Mouse (Mus musculus): ENCODE data around the gene 2200002J24Rik. TPM values are rescaled to one million over a fixed set of nuclear protein-coding genes. Genes with fewer than 3 reads are reported as not detected.
A peak's percentile ranks its signal among the peaks of the same experiment; 100 is the strongest.

2200002J24Rik gene
- not detected in 2 replicates for polyA plus RNA-seq (2015; fragmentation: Nextera tagmentation; extraction: Ambion mirVana)

GRCm38 (mm10) chr7:30698589-30698988, at the start of gene 2200002J24Rik:
Gene 2200002J24Rik (plus strand): TSS chr7:30698926.
- no peaks in the 10 kb centered on the region for H3K36me3 ChIP-seq (ENCODE audit: poor library complexity, severe bottlenecking)
- ATAC-seq = no peak
- no peak within 1 kb of the TSS for H3K4me3 ChIP-seq
- no peak within 1 kb of the TSS for H3K4me2 ChIP-seq
- 40% methylated on average over 9 of the region's 9 CpGs for WGBS
- H3K9ac ChIP-seq = no peak within 1 kb of the TSS
- 0 out of 2 replicates have a peak, but pooled peaks cover 7% of the 10 kb centered on the region for H3K27me3 ChIP-seq
- H3K27ac ChIP-seq = no peak within 1 kb of the TSS
- no peaks in the 10 kb centered on the region for H3K9me3 ChIP-seq (replicated peaks)
- H3K4me1 ChIP-seq = no peaks in the 10 kb centered on the region

DNA sequence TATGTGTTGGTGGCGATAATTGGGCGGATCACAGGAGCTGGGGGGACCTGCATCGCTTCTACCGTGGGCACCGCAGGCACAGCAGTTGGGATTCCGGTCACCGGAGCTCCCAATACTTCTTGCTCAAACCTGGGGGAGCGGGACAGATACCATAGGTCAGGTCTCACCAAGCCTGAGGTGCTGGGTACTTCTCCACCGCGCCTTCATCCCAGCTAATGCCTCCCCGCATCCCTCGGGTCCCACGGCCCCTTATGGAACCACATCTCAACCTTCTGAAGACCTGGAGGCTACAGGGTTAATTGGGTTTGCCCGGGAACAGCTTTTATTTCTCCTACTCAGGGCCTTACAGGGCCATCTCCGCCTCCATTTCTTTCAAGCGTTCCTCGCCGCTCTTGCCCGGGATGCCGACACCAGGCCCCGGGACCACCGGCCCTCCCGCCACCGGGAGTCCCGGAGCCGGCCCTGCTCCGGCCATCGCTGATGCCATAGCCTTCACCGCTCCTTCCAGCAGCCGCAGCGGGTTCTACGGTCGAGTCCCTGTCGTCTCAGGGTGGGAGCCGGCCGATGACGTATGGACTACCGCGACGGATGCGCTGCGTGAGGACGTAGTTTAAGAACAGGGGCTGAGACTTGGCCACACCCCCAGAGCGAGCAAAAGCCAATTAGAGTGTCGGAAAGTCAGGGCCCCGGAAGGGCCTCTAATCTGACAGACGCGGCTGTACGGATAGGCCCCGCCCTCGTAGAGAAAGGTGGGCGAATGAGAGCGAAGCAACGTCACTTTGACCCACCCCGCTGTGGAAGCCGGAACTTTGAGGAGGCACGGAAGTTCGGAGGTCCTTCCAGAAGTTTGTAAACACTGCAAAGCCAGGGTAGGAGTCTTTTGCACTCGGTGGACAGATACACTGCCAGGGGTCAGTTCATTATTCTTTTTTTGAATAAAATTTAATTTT, 48.9 kb upstream of the 2200002J24Rik start, which contains the start of gene Rbm42:
TSS of gene Rbm42 (minus strand) at position 727 of the 950 bp plus-strand sequence.
- peak within 1 kb of the TSS; percentile 75 for H3K4me3 ChIP-seq
- H3K27me3 ChIP-seq = no peaks in the 10 kb centered on the region
- H3K9ac ChIP-seq = peak within 1 kb of the TSS; percentile 90
- H3K27ac ChIP-seq = 0 out of 2 replicates have a peak within 1 kb of the TSS, but pooled peaks have one; percentile 52
- 1% methylated on average over 59 of the region's 59 CpGs for WGBS
- peaks cover 71% of the 10 kb centered on the region for H3K36me3 ChIP-seq (ENCODE audit: poor library complexity, severe bottlenecking)
- ATAC-seq = peak; percentile 100
- H3K4me1 ChIP-seq = peaks cover 16% of the 10 kb centered on the region
- H3K9me3 ChIP-seq (replicated peaks) = no peaks in the 10 kb centered on the region
- H3K4me2 ChIP-seq = peak within 1 kb of the TSS; percentile 94

DNA sequence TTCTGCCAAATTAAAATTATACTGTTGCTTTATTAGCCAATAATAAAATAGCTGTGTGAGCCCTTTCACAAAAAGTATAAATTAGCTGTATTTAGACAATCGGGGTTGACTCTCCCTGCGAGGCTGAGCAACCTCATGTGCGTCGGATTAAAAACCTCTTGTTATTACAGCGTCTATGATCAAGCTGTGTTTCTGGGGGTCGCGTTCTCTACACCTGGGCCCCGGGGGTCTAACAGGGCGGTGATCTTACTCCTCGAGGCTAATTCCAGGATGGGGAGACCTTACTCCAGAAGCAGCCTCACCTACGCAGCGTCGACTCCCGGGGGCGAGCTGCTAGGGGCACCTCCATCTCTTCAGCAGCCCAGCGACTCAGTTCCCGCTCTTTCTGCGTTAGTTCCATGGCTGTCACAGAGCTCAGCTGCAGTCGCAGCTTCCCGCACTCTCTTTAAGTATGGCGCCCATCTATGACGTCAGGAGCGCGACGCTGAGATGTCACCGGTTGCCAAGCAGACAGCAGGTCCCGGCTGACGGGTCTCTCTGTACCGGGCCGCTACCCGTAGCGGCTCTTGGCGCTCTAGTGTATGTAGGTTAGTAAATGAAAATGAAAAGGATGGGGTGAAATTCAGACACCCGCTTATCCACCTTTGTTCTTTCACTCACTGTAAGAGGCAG, 34.1 kb upstream of the 2200002J24Rik start, which contains the start of gene Haus5:
TSS of gene Haus5 (minus strand) at position 466 of the 672 bp plus-strand sequence.
- under 1% methylated on average over 34 of the region's 34 CpGs for WGBS
- Histone ChIP-seq H3K4me3 (peak within 1 kb of the TSS; percentile 59), H3K4me2 (peak within 1 kb of the TSS; percentile 80), H3K27ac (0 out of 2 replicates have a peak within 1 kb of the TSS, but pooled peaks have one; percentile 8), H3K36me3 (ENCODE audit: poor library complexity, severe bottlenecking) (peaks cover 33% of the 10 kb centered on the region), H3K27me3 (peaks cover 6% of the 10 kb centered on the region; the same call in 1 of the 2 replicates), H3K4me1 (peaks cover 10% of the 10 kb centered on the region), H3K9ac (peak within 1 kb of the TSS; percentile 71), H3K9me3 (replicated peaks) (no peaks in the 10 kb centered on the region)
- ATAC-seq = peak; percentile 97

- Histone ChIP-seq H3K4me2 (peak overlapping the region; percentile 80), H3K4me1 (peaks cover 10% of the 10 kb centered on the region), H3K9ac (peak overlapping the region; percentile 71), H3K9me3 (replicated peaks) (no peaks in the 10 kb centered on the region), H3K36me3 (ENCODE audit: poor library complexity, severe bottlenecking) (peaks cover 26% of the 10 kb centered on the region), H3K27ac (no peak overlapping the region), H3K27me3 (peaks cover 6% of the 10 kb centered on the region; the same call in 1 of the 2 replicates), H3K4me3 (peak overlapping the region; percentile 59)
- WGBS = 9% methylated on average over 11 of the region's 11 CpGs
- ATAC-seq = peak; percentile 73
These were observed 33.4 kb upstream of the 2200002J24Rik start for GRCm38 (mm10) chr7:30665321-30665720.

DNA sequence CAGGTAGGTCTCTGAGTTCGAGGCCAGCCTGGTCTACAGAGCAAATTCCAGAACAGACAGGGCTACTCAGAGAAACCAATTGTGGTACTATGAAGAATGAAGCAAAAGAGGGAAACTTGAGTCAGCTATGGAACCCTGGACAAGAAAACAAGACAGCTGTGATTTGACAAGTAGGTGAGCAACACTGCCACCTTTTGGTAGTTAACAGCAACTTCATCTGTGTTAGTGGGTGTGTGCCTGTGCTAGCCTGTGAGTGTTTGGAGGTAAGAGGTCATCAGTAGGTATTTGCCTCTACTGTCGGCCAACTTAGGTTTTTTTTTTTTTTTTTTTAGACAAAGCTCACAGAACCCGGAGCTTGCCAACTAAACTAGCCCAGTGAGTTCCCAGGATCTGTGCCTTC, 29.5 kb upstream of the 2200002J24Rik start:
- 47% methylated on average over 3 of the region's 3 CpGs for WGBS
- no peak for ATAC-seq
- Histone ChIP-seq H3K9me3 (replicated peaks) (no peaks in the 10 kb centered on the region), H3K4me3 (no peak overlapping the region), H3K9ac (no peak overlapping the region), H3K36me3 (ENCODE audit: poor library complexity, severe bottlenecking) (no peaks in the 10 kb centered on the region), H3K4me1 (peaks cover 9% of the 10 kb centered on the region), H3K27ac (no peak overlapping the region), H3K27me3 (peaks cover 6% of the 10 kb centered on the region; the same call in 1 of the 2 replicates), H3K4me2 (no peak overlapping the region)

GRCm38 (mm10) chr7:30671480-30671879, 27.2 kb upstream of the 2200002J24Rik start, which contains the start of gene Pmis2:
Gene Pmis2 (minus strand): TSS chr7:30671605.
- H3K36me3 ChIP-seq (ENCODE audit: poor library complexity, severe bottlenecking) = no peaks in the 10 kb centered on the region
- H3K27ac ChIP-seq = no peak within 1 kb of the TSS
- no peaks in the 10 kb centered on the region for H3K4me1 ChIP-seq
- WGBS = 74% methylated on average over 9 of the region's 9 CpGs
- no peak within 1 kb of the TSS for H3K4me2 ChIP-seq
- no peak for ATAC-seq
- no peak within 1 kb of the TSS for H3K4me3 ChIP-seq
- no peak within 1 kb of the TSS for H3K9ac ChIP-seq
- no peaks in the 10 kb centered on the region for H3K9me3 ChIP-seq (replicated peaks)
- peaks cover 6% of the 10 kb centered on the region; the same call in 1 of the 2 replicates for H3K27me3 ChIP-seq

- H3K36me3 ChIP-seq (ENCODE audit: poor library complexity, severe bottlenecking) = no peaks in the 10 kb centered on the region
- no peak overlapping the region for H3K4me3 ChIP-seq
- no peak overlapping the region for H3K27ac ChIP-seq
- WGBS = 59% methylated on average over 5 of the region's 5 CpGs
- peaks cover 5% of the 10 kb centered on the region; the same call in 1 of the 2 replicates for H3K27me3 ChIP-seq
- no peaks in the 10 kb centered on the region for H3K4me1 ChIP-seq
- H3K9me3 ChIP-seq (replicated peaks) = no peaks in the 10 kb centered on the region
- no peak overlapping the region for H3K9ac ChIP-seq
- ATAC-seq = no peak
- no peak overlapping the region for H3K4me2 ChIP-seq
These were observed 20.3 kb upstream of the 2200002J24Rik start for GRCm38 (mm10) chr7:30678263-30678975.

DNA sequence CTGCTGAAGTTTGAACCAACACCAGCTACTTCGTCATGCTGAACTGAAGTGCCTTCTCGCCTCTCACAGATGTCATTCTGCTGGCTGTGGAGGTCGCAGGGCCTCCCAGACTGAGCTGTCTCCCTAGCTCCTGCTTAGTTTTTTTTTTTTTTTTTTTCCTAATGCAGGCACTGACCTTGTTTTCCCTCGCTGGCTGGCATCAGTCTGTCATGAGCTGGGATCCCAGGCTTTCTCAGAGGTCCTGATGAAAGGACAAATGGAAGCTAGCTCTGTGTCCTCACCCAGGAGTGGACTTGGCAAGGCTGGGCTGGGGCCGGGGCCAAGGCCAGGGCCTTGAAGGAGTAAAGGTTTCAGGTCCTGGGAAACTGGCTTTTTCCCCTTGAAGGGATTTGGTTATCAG, 16.8 kb upstream of the 2200002J24Rik start:
- no peaks in the 10 kb centered on the region for H3K9me3 ChIP-seq (replicated peaks)
- no peak for ATAC-seq
- H3K4me1 ChIP-seq = no peaks in the 10 kb centered on the region
- H3K27ac ChIP-seq = no peak overlapping the region
- H3K4me2 ChIP-seq = no peak overlapping the region
- 70% methylated on average over 5 of the region's 5 CpGs for WGBS
- H3K4me3 ChIP-seq = no peak overlapping the region
- no peak overlapping the region for H3K9ac ChIP-seq
- no peaks in the 10 kb centered on the region for H3K36me3 ChIP-seq (ENCODE audit: poor library complexity, severe bottlenecking)
- peaks cover 10% of the 10 kb centered on the region for H3K27me3 ChIP-seq

GRCm38 (mm10) chr7:30683425-30683824, 15.3 kb upstream of the 2200002J24Rik start:
- Histone ChIP-seq H3K36me3 (ENCODE audit: poor library complexity, severe bottlenecking) (no peaks in the 10 kb centered on the region), H3K27me3 (peaks cover 23% of the 10 kb centered on the region), H3K9me3 (replicated peaks) (no peaks in the 10 kb centered on the region), H3K9ac (no peak overlapping the region), H3K4me2 (no peak overlapping the region), H3K27ac (no peak overlapping the region), H3K4me3 (no peak overlapping the region), H3K4me1 (no peaks in the 10 kb centered on the region)
- WGBS = 84% methylated on average over 2 of the region's 2 CpGs
- no peak for ATAC-seq

DNA sequence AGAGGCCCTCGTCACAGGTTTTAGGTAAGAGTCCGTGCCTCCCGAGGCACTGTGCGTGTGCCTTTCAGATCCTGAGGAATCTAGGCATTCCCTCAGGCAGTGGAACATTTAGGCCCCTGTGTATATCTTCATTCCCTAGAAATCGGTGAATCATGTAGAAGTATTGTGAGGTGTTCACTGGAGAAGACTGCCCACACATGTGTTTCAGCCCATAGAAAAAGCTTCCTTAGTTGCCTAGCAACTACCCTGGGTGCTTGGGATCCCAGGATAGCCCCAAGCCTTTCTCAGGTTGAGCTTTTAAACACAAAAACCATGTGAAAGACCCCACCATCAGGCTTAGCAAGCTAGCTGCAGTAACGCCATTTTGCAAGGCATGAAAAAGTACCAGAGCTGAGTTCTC, 10.4 kb upstream of the 2200002J24Rik start:
- H3K9me3 ChIP-seq (replicated peaks) = no peaks in the 10 kb centered on the region
- no peaks in the 10 kb centered on the region for H3K4me1 ChIP-seq
- no peaks in the 10 kb centered on the region for H3K36me3 ChIP-seq (ENCODE audit: poor library complexity, severe bottlenecking)
- H3K4me2 ChIP-seq = no peak overlapping the region
- ATAC-seq = no peak
- no peak overlapping the region for H3K4me3 ChIP-seq
- 66% methylated on average over 6 of the region's 6 CpGs for WGBS
- H3K27ac ChIP-seq = no peak overlapping the region
- no peak overlapping the region for H3K9ac ChIP-seq
- H3K27me3 ChIP-seq = peaks cover 23% of the 10 kb centered on the region

DNA sequence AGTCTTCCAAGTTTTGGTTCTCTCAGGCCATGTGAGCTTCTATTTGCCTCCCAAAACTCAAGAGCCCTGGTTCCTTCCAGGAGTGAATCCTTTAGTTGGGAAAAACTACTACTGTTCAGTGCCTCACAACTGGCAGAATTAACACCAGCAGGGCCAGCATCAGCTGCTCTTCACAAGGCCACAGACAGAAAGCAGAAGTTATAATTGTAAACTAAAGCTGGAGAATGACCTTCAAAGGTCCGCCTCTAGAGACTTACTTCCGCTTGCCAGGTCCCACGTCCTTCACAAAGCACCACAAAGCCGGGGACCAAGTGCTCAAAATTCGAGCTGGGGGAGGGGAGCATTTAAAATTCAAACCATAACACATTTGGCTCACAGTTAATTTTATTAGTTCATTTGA, 625 bp upstream of the 2200002J24Rik start:
- WGBS = 69% methylated on average over 5 of the region's 5 CpGs
- H3K9ac ChIP-seq = no peak overlapping the region
- H3K9me3 ChIP-seq (replicated peaks) = no peaks in the 10 kb centered on the region
- no peak for ATAC-seq
- no peak overlapping the region for H3K4me3 ChIP-seq
- no peak overlapping the region for H3K27ac ChIP-seq
- H3K4me1 ChIP-seq = no peaks in the 10 kb centered on the region
- H3K4me2 ChIP-seq = no peak overlapping the region
- H3K36me3 ChIP-seq (ENCODE audit: poor library complexity, severe bottlenecking) = no peaks in the 10 kb centered on the region
- 0 out of 2 replicates have a peak, but pooled peaks cover 7% of the 10 kb centered on the region for H3K27me3 ChIP-seq

All from forebrain, embryonic 13.5 days (tissue).